Mouse (Mus musculus) lung, postnatal 0 days (tissue): Measurements from ENCODE around the gene Aoc3. TPM values are rescaled to one million over a fixed set of nuclear protein-coding genes. Genes with fewer than 3 reads are reported as not detected.

Experiments used
- ATAC-seq: fragments of 200-750 bp; cut with Nextera tagmentation; 2 replicates; pipeline ENCODE4 v1.8.0; 2017; ENCODE audit warnings: moderate library complexity
- DNase-seq: peaks from one replicate; pipeline ENCODE4 v3.0.0-alpha.2; 2016; ENCODE audit warnings: low spot score
- H3K27ac ChIP-seq: fragments of 300-500 bp; sonication (generic); 2 replicates; pipeline ENCODE4 v1.5.1; 2014; ENCODE audit warnings: antibody characterized with exemption, mild to moderate bottlenecking, low read length, mixed read lengths
- H3K27me3 ChIP-seq: fragments of 300-500 bp; sonication (generic); replicated peaks from 2 replicates; pipeline ENCODE4 v1.6.1; 2014; ENCODE audit warnings: low read length, mixed read lengths; ENCODE audit not compliant: insufficient read depth
- H3K36me3 ChIP-seq: fragments of 300-500 bp; sonication (generic); 2 replicates; pipeline ENCODE4 v1.6.1; 2014; ENCODE audit warnings: low read length, mixed read lengths; ENCODE audit not compliant: insufficient read depth
- H3K4me1 ChIP-seq: fragments of 300-500 bp; sonication (generic); 2 replicates; pipeline ENCODE4 v1.6.1; 2014; ENCODE audit warnings: antibody characterized with exemption, low read depth, low read length, mixed read lengths; ENCODE audit not compliant: insufficient read depth
- H3K4me2 ChIP-seq: fragments of 300-500 bp; sonication (generic); replicated peaks from 2 replicates; pipeline ENCODE4 v1.6.1; 2014; ENCODE audit warnings: low read depth, mild to moderate bottlenecking, low read length, moderate library complexity, mixed read lengths
- H3K4me3 ChIP-seq: fragments of 300-500 bp; sonication (generic); 2 replicates; pipeline ENCODE4 v1.5.1; 2014; ENCODE audit warnings: low read depth, low read length
- H3K9ac ChIP-seq: fragments of 300-500 bp; sonication (generic); replicated peaks from 2 replicates; pipeline ENCODE4 v1.6.1; 2014; ENCODE audit warnings: low read depth, mild to moderate bottlenecking
- H3K9me3 ChIP-seq: fragments of 300-500 bp; sonication (generic); 2 replicates; pipeline ENCODE4 v1.6.1; 2016; ENCODE audit warnings: low read length, mixed read lengths
- CTCF ChIP-seq: IDR thresholded peaks from 2 replicates; pipeline ENCODE4 v1.5.1; 2016; ENCODE audit warnings: antibody characterized with exemption, mild to moderate bottlenecking
- EP300 ChIP-seq: IDR thresholded peaks from 2 replicates; pipeline ENCODE4 v1.6.1; 2016; ENCODE audit warnings: antibody characterized with exemption, mild to moderate bottlenecking, control low read depth
- WGBS: fragments of 180-500 bp; shearing (Covaris S2); extraction: QIAGEN DNeasy Blood & Tissue Kit; methylation state at CpG from one replicate; pipeline ENCODE4 v1.1.7; 2014; 5-methylcytosine and 5-hydroxymethylcytosine counted together
- polyA plus RNA-seq: library from polyadenylated mRNA; unstranded; fragments of >200 nt; fragmentation: Nextera tagmentation; extraction: Ambion mirVana; gene quantifications from 2 replicates; pipeline ENCODE4 v1.2.1, GENCODE M21; 2015

The Aoc3 gene
- 1.6 and 1.9 TPM in 2 replicates for polyA plus RNA-seq

DNA sequence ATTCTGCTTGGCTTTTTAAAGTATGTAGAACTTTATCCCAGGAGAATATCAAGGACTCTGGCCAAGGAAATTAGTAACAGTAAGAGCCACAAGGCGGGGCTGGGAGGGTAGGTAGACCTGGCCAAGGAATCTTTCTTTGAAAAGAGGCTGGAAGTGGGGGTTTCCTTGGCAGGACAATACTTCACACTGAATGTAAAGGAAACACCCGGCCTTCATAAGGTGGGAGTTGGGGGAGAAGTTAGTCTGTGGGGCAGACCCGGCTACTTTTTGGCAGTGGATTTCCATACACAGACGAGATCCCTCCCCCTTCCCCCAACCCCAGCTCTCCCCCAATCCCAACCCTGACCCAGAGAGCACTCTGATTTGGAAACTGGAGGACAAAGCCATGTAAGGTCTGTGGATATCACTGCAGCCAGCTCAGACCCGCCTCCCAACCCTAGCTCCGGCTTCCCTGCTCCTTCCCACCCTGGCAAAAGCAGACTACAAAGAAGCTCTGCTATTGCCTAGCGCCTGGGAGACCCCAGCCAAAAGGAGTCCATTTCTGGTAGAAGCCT is at the start of gene Aoc3:
Aoc3 (plus strand) TSS at position 235 of the 554 bp plus-strand sequence.
- Histone ChIP-seq H3K27ac (no peak within 1 kb of the TSS), H3K36me3 (no peaks in the 10 kb centered on the region), H3K4me2 (no peak within 1 kb of the TSS), H3K4me1 (no peaks in the 10 kb centered on the region), H3K27me3 (no peaks in the 10 kb centered on the region), H3K9me3 (no peaks in the 10 kb centered on the region), H3K4me3 (0 out of 2 replicates have a peak within 1 kb of the TSS, but pooled peaks have one; percentile 5), H3K9ac (no peak within 1 kb of the TSS)
- DNase-seq (no peak), ATAC-seq (no peak; the same call in 1 of the 2 replicates)
- TF ChIP-seq EP300, result no peak
- TF ChIP-seq CTCF, result no peak
- 57% methylated on average over 7 of the region's 7 CpGs for WGBS

DNA sequence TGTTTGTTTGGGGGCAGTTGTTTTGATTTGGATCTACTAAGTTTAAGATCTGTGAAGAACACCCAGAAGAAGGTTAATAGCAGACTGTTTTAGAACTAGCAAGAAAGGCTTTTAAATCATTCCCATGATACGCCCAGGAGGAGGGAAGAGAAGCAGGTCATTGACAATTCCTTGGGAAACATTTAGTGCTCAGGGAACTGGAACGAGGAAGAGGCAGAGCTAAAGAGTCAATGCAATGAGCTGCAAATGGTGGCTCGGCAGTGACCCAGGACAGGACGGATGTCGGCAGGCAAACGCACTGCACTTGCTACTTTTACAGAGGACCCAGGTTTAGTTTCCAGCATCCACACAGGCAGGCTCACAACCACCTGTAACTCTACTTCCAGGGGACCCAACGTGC is 49.6 kb upstream of the Aoc3 start:
- Histone ChIP-seq H3K36me3 (no peaks in the 10 kb centered on the region), H3K27ac (no peak overlapping the region), H3K4me3 (no peak overlapping the region), H3K4me1 (peaks cover 14% of the 10 kb centered on the region; the same call in 1 of the 2 replicates), H3K9ac (no peak overlapping the region), H3K9me3 (no peaks in the 10 kb centered on the region), H3K27me3 (no peaks in the 10 kb centered on the region), H3K4me2 (no peak overlapping the region)
- TF ChIP-seq EP300 (no peak), CTCF (no peak)
- ATAC-seq (no peak), DNase-seq (no peak)
- 53% methylated on average over 7 of the region's 7 CpGs for WGBS

DNA sequence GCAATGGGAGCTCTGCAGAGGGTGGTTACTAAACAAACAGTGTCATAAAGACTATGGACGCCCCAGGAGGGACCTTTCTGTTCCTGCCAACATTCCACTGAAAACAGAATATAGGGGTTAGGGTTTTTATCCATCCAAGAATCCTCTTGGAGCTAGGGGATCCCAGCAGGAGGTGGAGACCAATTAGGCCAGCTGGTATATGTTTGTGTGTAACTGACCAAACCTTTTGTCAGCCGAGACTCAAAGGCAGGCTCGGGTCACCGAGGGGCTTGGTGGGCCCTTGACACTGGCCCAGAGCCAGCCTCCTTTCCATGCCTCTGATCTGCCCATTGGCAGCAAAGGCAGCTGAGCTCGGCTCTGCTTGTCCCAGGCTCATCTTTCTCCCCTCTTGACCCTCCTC is 47.5 kb upstream of the Aoc3 start:
- no peak for ATAC-seq
- Histone ChIP-seq H3K4me1 (peaks cover 6% of the 10 kb centered on the region; the same call in 1 of the 2 replicates), H3K9me3 (no peaks in the 10 kb centered on the region), H3K4me3 (no peak overlapping the region), H3K9ac (no peak overlapping the region), H3K4me2 (no peak overlapping the region), H3K27me3 (no peaks in the 10 kb centered on the region), H3K27ac (no peak overlapping the region), H3K36me3 (no peaks in the 10 kb centered on the region)
- 20% methylated on average over 5 of the region's 5 CpGs for WGBS
- no peak for TF ChIP-seq EP300
- no peak for TF ChIP-seq CTCF
- no peak for DNase-seq

DNA sequence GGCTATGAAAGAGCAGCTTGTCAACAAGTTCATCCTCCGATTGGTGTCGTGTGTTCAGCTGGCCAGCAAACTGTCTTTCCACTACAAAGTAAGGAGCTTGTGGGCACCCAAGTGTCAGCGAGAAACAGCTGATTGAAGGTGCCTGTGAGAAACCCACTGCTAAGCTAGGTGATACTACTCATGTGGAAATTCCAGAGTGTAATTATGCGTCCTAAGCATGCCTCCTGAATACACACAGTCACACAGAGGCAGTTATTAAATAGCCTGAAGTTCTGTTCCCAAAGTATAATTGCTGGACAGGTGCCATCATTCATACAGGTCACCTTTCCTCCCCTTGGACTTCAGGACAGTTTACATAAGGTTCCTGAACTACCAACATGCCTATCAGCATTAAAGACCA is 46.6 kb upstream of the Aoc3 start:
- Histone ChIP-seq H3K4me2 (no peak overlapping the region), H3K9ac (no peak overlapping the region), H3K4me1 (0 out of 2 replicates have a peak, but pooled peaks cover 2% of the 10 kb centered on the region), H3K27me3 (no peaks in the 10 kb centered on the region), H3K36me3 (no peaks in the 10 kb centered on the region), H3K9me3 (no peaks in the 10 kb centered on the region), H3K4me3 (no peak overlapping the region), H3K27ac (no peak overlapping the region)
- TF ChIP-seq CTCF (no peak), EP300 (no peak)
- ATAC-seq, result no peak
- WGBS, result 62% methylated on average over 4 of the region's 4 CpGs
- DNase-seq, result peak; percentile 13

DNA sequence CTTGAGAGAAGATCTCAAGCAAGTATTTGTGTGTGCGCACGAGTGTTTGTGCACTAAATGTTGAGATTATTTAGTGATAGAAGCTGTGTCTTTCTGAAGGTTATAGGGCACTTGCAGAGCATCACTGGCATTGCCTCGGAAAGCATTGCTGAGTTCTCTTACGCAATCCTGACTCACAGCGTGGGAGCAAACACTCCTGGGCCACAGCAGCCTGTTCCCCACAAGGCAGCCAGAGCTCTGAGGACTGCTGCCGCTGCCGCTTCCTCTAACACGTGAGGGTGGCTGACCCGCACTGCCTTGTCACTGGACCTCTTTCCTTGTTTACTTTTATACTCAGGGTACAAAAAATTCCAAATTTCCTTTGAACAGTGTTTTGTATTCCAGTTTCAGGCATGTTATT is 43.1 kb upstream of the Aoc3 start:
- WGBS, result 46% methylated on average over 9 of the region's 9 CpGs
- Histone ChIP-seq H3K9ac (no peak overlapping the region), H3K27me3 (no peaks in the 10 kb centered on the region), H3K4me2 (no peak overlapping the region), H3K36me3 (peaks cover 22% of the 10 kb centered on the region), H3K27ac (no peak overlapping the region), H3K9me3 (no peaks in the 10 kb centered on the region), H3K4me3 (no peak overlapping the region), H3K4me1 (no peaks in the 10 kb centered on the region)
- DNase-seq (peak; percentile 83), ATAC-seq (peak; percentile 80)
- TF ChIP-seq EP300, result no peak; the same call in 1 of the 2 replicates
- no peak for TF ChIP-seq CTCF

DNA sequence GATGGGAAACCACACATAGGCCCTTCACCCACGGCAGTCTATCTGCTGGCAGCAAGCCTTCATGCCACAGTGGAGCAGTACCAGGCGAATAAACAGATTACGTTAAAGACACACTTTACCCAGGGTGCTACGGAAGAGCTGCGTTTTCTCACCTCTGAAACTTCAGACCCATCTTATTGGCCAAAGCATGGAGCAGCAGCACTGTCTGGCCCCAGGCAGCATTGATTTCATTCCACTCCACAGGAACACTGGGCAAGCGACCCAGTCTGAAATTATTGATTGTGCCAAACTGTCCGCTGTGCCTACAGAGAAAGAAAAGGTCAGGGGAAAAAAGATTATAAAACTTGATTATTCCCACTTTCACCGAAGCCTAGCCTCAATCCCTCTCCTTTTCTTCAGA is 39.2 kb upstream of the Aoc3 start:
- H3K27ac ChIP-seq, result no peak overlapping the region
- ATAC-seq, result no peak
- H3K9me3 ChIP-seq, result no peaks in the 10 kb centered on the region
- peaks cover 39% of the 10 kb centered on the region for H3K36me3 ChIP-seq
- 94% methylated on average over 8 of the region's 8 CpGs for WGBS
- H3K27me3 ChIP-seq, result no peaks in the 10 kb centered on the region
- no peak overlapping the region for H3K9ac ChIP-seq
- TF ChIP-seq EP300 (no peak), CTCF (no peak)
- no peak overlapping the region for H3K4me2 ChIP-seq
- H3K4me1 ChIP-seq, result no peaks in the 10 kb centered on the region
- H3K4me3 ChIP-seq, result no peak overlapping the region
- DNase-seq, result no peak
